ENCODE assay signal across 15 mouse cellular contexts in the genomic region with DNA sequence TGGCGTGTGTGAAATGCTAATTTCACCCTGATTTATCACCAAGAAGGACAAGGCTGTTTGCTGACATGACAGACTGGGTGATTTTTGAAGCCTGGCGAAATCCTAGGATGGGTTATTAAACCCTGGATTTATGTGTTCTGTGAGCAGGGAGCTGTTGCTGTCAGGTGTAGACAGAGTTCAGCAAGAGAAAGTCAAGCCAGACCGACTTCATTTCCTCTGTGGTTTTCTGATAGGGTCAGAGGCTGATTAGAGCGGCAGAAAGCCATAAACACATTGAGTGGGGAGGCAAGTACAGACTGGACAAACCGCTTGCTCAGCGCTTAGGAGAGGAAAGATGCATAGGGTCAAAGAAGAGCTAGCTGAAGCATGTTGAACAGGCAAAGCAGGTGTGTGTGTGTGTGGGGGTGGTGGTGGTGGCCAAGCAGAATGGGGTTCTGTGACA.
A peak's percentile ranks its signal among the peaks of the same experiment; 100 is the strongest.
DNase-seq lines count a peak whose midpoint lies in the region; ATAC-seq and TF ChIP-seq lines count a peak whose summit lies in the region.
"Had no signal": no experiment of that assay in that cellular context is flagged by ENCODE, and none has a peak within 500 bp of the region (broad histone marks: within the 10 kb centered on the region; RNA-seq: fewer than 3 reads in every experiment).

No protein-coding gene starts in this region.

- H3K4me2 ChIP-seq in stomach, embryonic 16.5 days (ENCODE audit: low read depth, low read length): no peak overlapping the region
- H3K4me2 ChIP-seq: neural tube, embryonic 12.5 days had no signal

- no peaks in the 10 kb centered on the region for H3K27me3 ChIP-seq in kidney, adult 2 months (replicated peaks; ENCODE audit: control insufficient read depth, insufficient read depth, low read length)
- no peaks in the 10 kb centered on the region for H3K27me3 ChIP-seq in stomach, embryonic 16.5 days (ENCODE audit: control insufficient read depth, insufficient read depth, low read length)
- H3K27me3 ChIP-seq: neural tube, embryonic 12.5 days had no signal

- peaks cover 43% of the 10 kb centered on the region for H3K4me1 ChIP-seq in kidney, adult 2 months (ENCODE audit: control insufficient read depth, insufficient read depth, low read length)
- H3K4me1 ChIP-seq in stomach, embryonic 16.5 days (ENCODE audit: control insufficient read depth, insufficient read depth, low read length): peaks cover 5% of the 10 kb centered on the region

- no peak overlapping the region for H3K4me3 ChIP-seq in kidney, adult 2 months (ENCODE audit: insufficient read depth, low read depth, low read length)
- no peak overlapping the region for H3K4me3 ChIP-seq in stomach, embryonic 16.5 days (replicated peaks; ENCODE audit: low read length)
- H3K4me3 ChIP-seq: neural tube, embryonic 12.5 days had no signal

- ATAC-seq in inflammation-experienced regulatory T-cells, adult 6 months: peak; percentile 49
- peak; percentile 32; the same call in 1 of the 2 replicates for ATAC-seq in stomach, embryonic 16.5 days (ENCODE audit: insufficient read depth, low FRiP score)
- ATAC-seq: hindbrain, postnatal 0 days had no signal

- TF ChIP-seq CTCF in kidney, adult 2 months (conservative IDR thresholded peaks at IDR 0.05; ENCODE audit: insufficient read depth, insufficient read length, low read depth, low read length): no peak

- WGBS in kidney, adult 2 months: 32% methylated on average over 6 of the region's 6 CpGs
- 42% methylated on average over 6 of the region's 6 CpGs for WGBS in stomach, embryonic 16.5 days

- peak; percentile 59 for DNase-seq in kidney, adult 2 months
- no peak for DNase-seq in kidney, adult 8-10 months
- peak; percentile 31 for DNase-seq in urinary bladder, postnatal 25 days (ENCODE audit: low spot score)
- no peak for DNase-seq in urinary bladder, postnatal 10 days (ENCODE audit: low spot score)
- DNase-seq in ovary, postnatal 36 days (ENCODE audit: low spot score): no peak
- no peak for DNase-seq in cerebellum, postnatal 25 days
- DNase-seq: cerebellum, adult 11-12 months; layer of hippocampus, adult 9-11 months; right cerebral cortex, adult 18-20 months; thymus, adult 18-20 months had no signal

- peak overlapping the region; percentile 75 for H3K27ac ChIP-seq in kidney, adult 2 months (ENCODE audit: insufficient read depth, low read depth, low read length)
- no peak overlapping the region for H3K27ac ChIP-seq in stomach, embryonic 16.5 days (ENCODE audit: low read length)
- H3K27ac ChIP-seq: hindbrain, postnatal 0 days; liver, embryonic 14.5 days; neural tube, embryonic 12.5 days had no signal

- no peak for TF ChIP-seq POLR2A in kidney, adult 2 months (IDR thresholded peaks at IDR 0.05; ENCODE audit: low read depth, low read length)

- H3K9ac ChIP-seq in stomach, embryonic 16.5 days (ENCODE audit: low read length): no peak overlapping the region; the same call in 1 of the 2 replicates
- H3K9ac ChIP-seq: liver, embryonic 14.5 days; neural tube, embryonic 12.5 days had no signal

- no peaks in the 10 kb centered on the region for H3K36me3 ChIP-seq in kidney, adult 2 months (ENCODE audit: control insufficient read depth, insufficient read depth, low read length)
- H3K36me3 ChIP-seq in stomach, embryonic 16.5 days (ENCODE audit: control insufficient read depth, insufficient read depth, low read length): no peaks in the 10 kb centered on the region
- H3K36me3 ChIP-seq: neural tube, embryonic 12.5 days had no signal

- no peaks in the 10 kb centered on the region for H3K9me3 ChIP-seq in stomach, embryonic 16.5 days (replicated peaks; ENCODE audit: control insufficient read depth, low read length)
- H3K9me3 ChIP-seq: neural tube, embryonic 12.5 days had no signal

Comparison
In these comparisons a context has a peak if more than half of its experiments do, and no peak if none do; other contexts are left out.
1. DNase-seq: peak in kidney, adult 2 months (single experiment) and urinary bladder, postnatal 25 days (single experiment); none in kidney, adult 8-10 months (0 of 2), urinary bladder, postnatal 10 days (single experiment), ovary, postnatal 36 days (single experiment) and cerebellum, postnatal 25 days (0 of 2).